Comparison of ENCODE assay signal across 12 mouse cellular contexts in the genomic region with DNA sequence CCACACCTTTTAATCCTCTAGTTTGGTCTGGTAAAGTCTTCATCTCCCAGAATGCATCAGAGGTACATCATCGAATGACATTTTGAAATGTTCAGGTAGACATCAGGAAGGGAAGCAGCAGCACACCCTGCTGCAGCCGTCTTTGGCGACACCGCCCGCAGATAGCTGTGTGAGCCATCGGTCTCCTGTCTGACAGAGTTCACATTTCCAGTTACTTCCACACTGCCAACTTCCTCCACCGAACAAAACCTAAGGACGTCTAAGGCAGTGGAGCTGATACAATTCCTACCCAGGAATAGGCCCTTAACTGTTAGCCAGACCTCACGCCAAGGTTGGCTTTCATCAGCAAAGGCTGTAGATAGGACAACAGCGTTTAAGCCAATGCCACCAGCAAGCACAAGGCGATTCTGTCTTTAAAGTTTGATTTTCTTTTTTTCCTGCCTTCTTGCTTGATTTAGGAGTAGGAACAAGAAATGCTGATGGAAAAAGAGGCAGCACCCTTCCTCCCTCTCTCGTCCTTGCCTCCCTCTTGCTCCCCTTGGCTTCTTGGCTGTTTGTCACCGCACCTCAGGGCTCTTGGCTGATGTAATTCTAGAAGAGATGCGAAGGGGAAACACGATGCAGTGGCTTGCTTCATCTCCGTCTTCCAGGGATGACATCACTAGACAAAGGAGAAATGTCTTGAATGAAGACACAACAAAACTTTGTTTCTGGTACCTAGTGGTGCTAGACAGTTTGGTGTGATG. TPM values are rescaled to one million over a fixed set of nuclear protein-coding genes. Genes with fewer than 3 reads are reported as not detected.
A peak's percentile ranks its signal among the peaks of the same experiment; 100 is the strongest.
DNase-seq lines count a peak whose midpoint lies in the region; ATAC-seq and TF ChIP-seq lines count a peak whose summit lies in the region.
"Had no signal": no experiment of that assay in that cellular context is flagged by ENCODE, and none has a peak within 500 bp of the region (broad histone marks: within the 10 kb centered on the region; RNA-seq: fewer than 3 reads in every experiment).

No protein-coding gene starts in this region.

- peak overlapping the region; percentile 10; the same call in 1 of the 2 replicates for H3K4me2 ChIP-seq in heart, embryonic 13.5 days

- no peaks in the 10 kb centered on the region for H3K9me3 ChIP-seq in heart, embryonic 13.5 days
- H3K9me3 ChIP-seq: intestine, embryonic 15.5 days; liver, embryonic 13.5 days; midbrain, embryonic 10.5 days had no signal

- peak overlapping the region; percentile 66; the same call in 1 of the 2 replicates for H3K27ac ChIP-seq in spleen, adult 2 months (ENCODE audit: insufficient read depth, low read length)
- peak overlapping the region; percentile 29 for H3K27ac ChIP-seq in heart, embryonic 13.5 days (replicated peaks)
- H3K27ac ChIP-seq: intestine, embryonic 15.5 days; liver, embryonic 13.5 days had no signal

- TF ChIP-seq POLR2A in spleen, adult 2 months (IDR thresholded peaks at IDR 0.05; ENCODE audit: low read depth, low read length), result no peak

- TF ChIP-seq CTCF in spleen, adult 2 months (IDR thresholded peaks at IDR 0.05; ENCODE audit: extremely low read depth, insufficient read depth, insufficient read length, insufficient replicate concordance), result no peak

- H3K9ac ChIP-seq in heart, embryonic 13.5 days, result peak overlapping the region; percentile 37; the same call in 1 of the 2 replicates
- H3K9ac ChIP-seq: forebrain, postnatal 0 days; intestine, embryonic 15.5 days; liver, embryonic 13.5 days had no signal

- WGBS in spleen, adult 2 months, result 81% methylated on average over 16 of the region's 16 CpGs
- 55% methylated on average over 16 of the region's 16 CpGs for WGBS in heart, embryonic 13.5 days

- peaks cover 12% of the 10 kb centered on the region for H3K36me3 ChIP-seq in spleen, adult 2 months (ENCODE audit: control insufficient read depth, insufficient read depth, low read length)
- H3K36me3 ChIP-seq in heart, embryonic 13.5 days, result no peaks in the 10 kb centered on the region
- H3K36me3 ChIP-seq: intestine, embryonic 15.5 days; liver, embryonic 13.5 days; midbrain, embryonic 10.5 days had no signal

- no peaks in the 10 kb centered on the region for H3K27me3 ChIP-seq in spleen, adult 2 months (ENCODE audit: control insufficient read depth, insufficient read depth, low read length)
- H3K27me3 ChIP-seq in heart, embryonic 13.5 days (replicated peaks), result no peaks in the 10 kb centered on the region

- peaks cover 37% of the 10 kb centered on the region for H3K4me1 ChIP-seq in spleen, adult 2 months (ENCODE audit: control insufficient read depth, insufficient read depth, insufficient read length)
- H3K4me1 ChIP-seq in heart, embryonic 13.5 days, result peaks cover 53% of the 10 kb centered on the region

- no peak for ATAC-seq in heart, embryonic 13.5 days (ENCODE audit: extremely low read depth, insufficient number of reproducible peaks, low FRiP score, low TSS enrichment)
- ATAC-seq: forebrain, postnatal 0 days; intestine, embryonic 15.5 days had no signal

- DNase-seq in heart, adult 18-20 months, result peak; percentile 54 to 58
- DNase-seq in heart, adult 8-10 months (ENCODE audit: low spot score), result no peak
- DNase-seq in spleen, adult 2 months (ENCODE audit: low read depth in 1 of 2, low spot score in 2 of 2), result no peak
- no peak for DNase-seq in spleen, adult 18-20 months
- DNase-seq in B cell, adult 2 months, result no peak
- DNase-seq in layer of hippocampus, postnatal 25 days (ENCODE audit: extremely low spot score in 1 of 2, low spot score in 1 of 2), result no peak
- DNase-seq: cerebellum, adult 8-10 months; forebrain, postnatal 0 days; liver, embryonic 13.5 days had no signal

- H3K4me3 ChIP-seq in spleen, adult 2 months (ENCODE audit: extremely low read depth, insufficient read depth, insufficient read length), result no peak overlapping the region
- H3K4me3 ChIP-seq in heart, embryonic 13.5 days, result no peak overlapping the region
- H3K4me3 ChIP-seq: intestine, embryonic 15.5 days; liver, embryonic 13.5 days; midbrain, embryonic 10.5 days had no signal

RNA-seq across cellular contexts. Expression of a gene that starts 4.7 kb away (rescaled TPM):
- total RNA-seq in heart, adult 18-20 months (2021), result 10 to 100 TPM; 18.8 to 20.9 TPM
- 10 to 100 TPM; 19.6 to 26.6 (median 23.8) TPM for total RNA-seq in heart, adult 8-10 months (2022)
- 56.3 and 74.7 TPM in 2 replicates for polyA plus RNA-seq in spleen, adult 2 months (2012; rRNA removed)
- polyA plus RNA-seq in heart, embryonic 13.5 days (2015; fragmentation: Nextera tagmentation; extraction: Ambion mirVana), result 13.8 and 14.0 TPM in 2 replicates
- 10 to 100 TPM in 1 of 2 experiments, 1 to 10 TPM in 1; 9.0 to 12.7 TPM for total RNA-seq in layer of hippocampus, postnatal 25 days (2021)

RNA-seq across cellular contexts. Expression of a gene that starts 16.8 kb away (rescaled TPM):
- 10 to 100 TPM; 19.5 to 23.4 TPM for total RNA-seq in heart, adult 18-20 months (2021)
- total RNA-seq in heart, adult 8-10 months (2022), result 10 to 100 TPM; 15.3 to 21.1 (median 19.7) TPM
- 9.6 and 10.2 TPM in 2 replicates for polyA plus RNA-seq in spleen, adult 2 months (2012; rRNA removed)
- 35.7 and 37.4 TPM in 2 replicates for polyA plus RNA-seq in heart, embryonic 13.5 days (2015; fragmentation: Nextera tagmentation; extraction: Ambion mirVana)
- total RNA-seq in layer of hippocampus, postnatal 25 days (2021), result 10 to 100 TPM; 17.3 to 21.1 TPM

RNA-seq across cellular contexts. Expression of a gene that starts 53.6 kb away (rescaled TPM):
- 1 to 10 TPM; 3.8 to 4.4 TPM for total RNA-seq in heart, adult 18-20 months (2021)
- 1 to 10 TPM; 4.1 to 7.0 (median 5.2) TPM for total RNA-seq in heart, adult 8-10 months (2022)
- polyA plus RNA-seq in spleen, adult 2 months (2012; rRNA removed), result 2.7 and 3.5 TPM in 2 replicates
- polyA plus RNA-seq in heart, embryonic 13.5 days (2015; fragmentation: Nextera tagmentation; extraction: Ambion mirVana), result 19.6 and 20.9 TPM in 2 replicates
- 10 to 100 TPM; 35.2 to 40.9 TPM for total RNA-seq in layer of hippocampus, postnatal 25 days (2021)

Comparison
In these comparisons a context has a peak if more than half of its experiments do, and no peak if none do; other contexts are left out.
1. DNase-seq: peak in heart, adult 18-20 months (2 of 2); none in heart, adult 8-10 months (single experiment), spleen, adult 2 months (0 of 2), spleen, adult 18-20 months (0 of 2), B cell, adult 2 months (0 of 2) and layer of hippocampus, postnatal 25 days (0 of 2).
2. RNA of a gene that starts 53.6 kb away (total RNA-seq): 35.2 to 40.9 TPM in layer of hippocampus, postnatal 25 days; 4.1 to 7.0 TPM in heart, adult 8-10 months and 3.8 to 4.4 TPM in heart, adult 18-20 months; every median in the first group is over 4 times any median in the second.